Mouse (Mus musculus): ENCODE data around the gene Cdk13. TPM values are rescaled to one million over a fixed set of nuclear protein-coding genes. Genes with fewer than 3 reads are reported as not detected.

Cdk13 gene
- 18.5 and 26.6 TPM in 2 replicates for polyA plus RNA-seq (2015; fragmentation: Nextera tagmentation; extraction: Ambion mirVana)

DNA sequence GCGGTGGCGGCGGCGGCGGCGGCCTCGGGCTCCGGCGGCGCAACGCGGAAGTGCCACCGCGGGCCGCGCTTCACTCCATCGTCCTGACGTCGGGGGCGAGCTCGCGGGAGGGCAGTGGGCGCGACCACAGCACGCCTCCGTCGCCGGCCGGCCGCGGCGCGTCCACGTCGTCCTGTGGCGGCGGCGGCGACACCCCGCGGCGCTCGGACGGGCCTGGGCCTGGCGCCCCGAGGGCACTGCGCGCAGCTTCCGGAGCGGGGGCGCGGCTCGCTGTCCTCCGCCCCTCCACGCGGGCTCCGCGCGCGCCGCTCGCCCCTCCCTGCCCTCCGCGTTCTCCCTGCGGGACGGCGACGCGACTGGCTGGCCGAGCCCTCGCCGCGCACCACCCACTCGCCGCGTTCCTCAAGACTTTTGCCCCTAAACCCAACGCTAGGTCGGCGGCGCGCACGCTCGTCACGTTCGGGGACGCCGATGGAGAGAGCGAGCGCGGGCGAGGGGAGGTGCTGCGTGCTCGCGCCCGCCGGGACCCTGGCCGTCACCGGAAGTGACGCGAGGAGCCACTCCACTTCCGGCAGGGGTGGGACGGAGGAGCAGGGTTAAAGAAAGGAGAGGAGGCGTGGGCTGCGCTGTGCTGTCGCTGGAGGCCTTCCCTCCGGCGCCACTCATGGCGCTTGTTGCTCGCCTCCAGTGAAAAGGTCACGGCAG is at the start of gene Cdk13:
TSS of gene Cdk13 (minus strand) at position 189 of the 705 bp plus-strand sequence.
- peak; percentile 99 for DNase-seq (ENCODE audit: low spot score)

- no peak for DNase-seq (ENCODE audit: low spot score)
These were observed 38.4 kb upstream of the Cdk13 start for GRCm38 (mm10) chr13:17843336-17843735.

GRCm38 (mm10) chr13:17842756-17843155 is 37.9 kb upstream of the Cdk13 start:
- no peak for DNase-seq (ENCODE audit: low spot score)

- no peak for DNase-seq (ENCODE audit: low spot score)
These were observed 34.2 kb upstream of the Cdk13 start for GRCm38 (mm10) chr13:17839137-17839536.

DNA sequence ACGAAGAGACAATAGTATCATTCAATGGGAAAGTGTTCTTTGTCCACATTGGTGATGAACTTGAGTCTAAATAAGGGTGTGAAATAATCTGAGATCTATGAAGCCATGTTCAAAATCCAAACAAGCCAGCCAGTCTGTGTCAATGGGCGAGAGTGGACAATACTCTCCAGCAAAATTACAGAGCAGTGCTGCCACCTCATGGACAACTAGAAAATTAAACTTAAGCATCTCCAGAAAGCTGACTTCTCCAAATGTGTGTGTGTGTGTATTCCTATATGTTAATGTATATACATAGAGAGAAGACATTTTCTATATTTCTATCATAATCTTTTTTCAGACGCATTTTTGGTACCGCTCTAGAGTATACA is 33.6 kb upstream of the Cdk13 start:
- peak; percentile 58 for DNase-seq (ENCODE audit: low spot score)

DNA sequence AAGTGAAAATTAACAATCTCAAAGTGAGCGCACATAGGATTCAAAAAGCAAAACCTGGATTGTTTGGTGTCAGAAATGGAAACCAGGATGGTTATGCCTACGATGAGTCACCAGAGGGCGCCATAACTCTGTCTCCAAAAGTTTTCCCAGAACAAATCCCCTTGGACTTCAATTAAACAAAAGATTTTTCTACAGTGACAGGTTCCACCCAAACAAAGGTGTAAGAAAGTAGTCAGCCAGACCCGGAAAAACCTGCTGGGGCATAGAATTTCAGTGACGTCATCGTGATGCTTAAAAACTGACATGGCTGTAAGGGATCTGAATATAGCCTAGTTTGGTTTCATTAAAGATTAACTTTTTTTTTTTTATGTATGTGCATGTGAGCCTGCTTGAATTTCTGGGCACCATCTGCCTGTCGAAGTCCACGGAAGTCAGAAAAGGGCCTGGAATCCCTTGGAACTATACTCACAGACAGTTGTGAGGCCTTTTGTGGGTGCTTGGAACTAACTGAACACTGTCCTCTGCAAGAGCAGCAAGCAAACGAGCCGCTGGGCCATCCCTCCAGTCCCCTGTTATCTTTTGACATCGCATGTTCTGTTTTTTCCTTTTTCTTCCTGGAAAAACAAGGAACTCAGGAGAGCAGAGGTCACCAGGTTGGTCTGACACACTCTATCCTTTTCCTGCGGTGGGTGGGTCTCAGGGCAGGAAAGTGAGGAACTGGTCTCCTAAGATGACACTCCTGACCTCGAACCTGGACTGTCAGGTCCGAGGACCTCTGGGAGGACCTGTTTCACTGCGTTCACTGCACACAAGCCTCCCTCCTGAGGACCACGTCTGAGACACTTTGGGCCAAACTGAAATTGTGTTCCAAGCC is 33.0 kb upstream of the Cdk13 start:
- peak; percentile 29 for DNase-seq (ENCODE audit: low spot score)

- no peak for DNase-seq (ENCODE audit: low spot score)
These were observed 31.9 kb upstream of the Cdk13 start for GRCm38 (mm10) chr13:17836808-17837207.

GRCm38 (mm10) chr13:17832940-17833339 is 28.0 kb upstream of the Cdk13 start:
- DNase-seq (ENCODE audit: low spot score), result no peak

GRCm38 (mm10) chr13:17817226-17817625 is 12.3 kb upstream of the Cdk13 start:
- no peak for DNase-seq (ENCODE audit: low spot score)

- DNase-seq (ENCODE audit: low spot score), result no peak
These were observed 698 bp upstream of the Cdk13 start for GRCm38 (mm10) chr13:17805614-17805975.

DNA sequence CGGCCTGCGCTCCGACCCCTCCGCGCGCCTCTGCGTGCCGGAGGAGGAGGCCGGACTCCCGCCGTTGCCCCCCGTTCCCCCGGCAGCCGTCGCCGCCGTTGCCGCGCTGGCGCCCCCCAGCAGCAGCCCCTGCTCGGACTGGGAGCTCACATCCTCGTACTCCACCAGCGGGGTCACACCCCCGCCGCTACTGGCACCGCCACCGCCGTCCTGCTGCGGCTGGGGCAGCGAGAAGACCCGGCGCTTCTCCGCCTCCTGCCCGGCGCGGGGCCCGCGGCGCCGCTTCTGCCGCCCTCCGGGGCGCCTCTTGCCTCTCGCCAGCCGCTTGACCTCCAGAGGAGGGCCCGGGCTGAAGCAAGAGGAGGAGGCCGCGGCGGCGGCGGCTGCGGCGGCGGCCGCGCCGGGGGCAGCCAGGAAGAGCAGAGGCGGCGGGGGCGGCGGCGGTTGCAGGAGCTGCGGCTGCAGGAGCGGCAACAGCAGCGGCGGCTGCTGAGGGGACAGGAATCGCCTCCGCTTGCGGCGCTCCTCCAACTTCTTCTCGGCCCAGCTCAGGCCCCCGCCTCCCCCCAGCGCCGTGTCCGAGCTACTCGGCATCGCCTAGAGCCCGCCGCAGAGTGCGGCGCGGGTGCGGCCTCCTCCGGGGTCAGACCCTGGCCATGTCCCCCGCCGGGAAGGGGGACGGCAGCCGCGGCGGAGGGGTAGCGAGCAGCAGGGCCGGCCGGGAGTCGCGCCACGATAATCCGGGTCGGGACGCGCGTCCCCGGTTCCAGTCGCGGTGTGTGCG is 647 bp downstream of the Cdk13 start:
- DNase-seq (ENCODE audit: low spot score), result peak; percentile 53

- DNase-seq (ENCODE audit: low spot score), result peak; percentile 77
These were observed 1.4 kb downstream of the Cdk13 start for GRCm38 (mm10) chr13:17803331-17804057.

DNA sequence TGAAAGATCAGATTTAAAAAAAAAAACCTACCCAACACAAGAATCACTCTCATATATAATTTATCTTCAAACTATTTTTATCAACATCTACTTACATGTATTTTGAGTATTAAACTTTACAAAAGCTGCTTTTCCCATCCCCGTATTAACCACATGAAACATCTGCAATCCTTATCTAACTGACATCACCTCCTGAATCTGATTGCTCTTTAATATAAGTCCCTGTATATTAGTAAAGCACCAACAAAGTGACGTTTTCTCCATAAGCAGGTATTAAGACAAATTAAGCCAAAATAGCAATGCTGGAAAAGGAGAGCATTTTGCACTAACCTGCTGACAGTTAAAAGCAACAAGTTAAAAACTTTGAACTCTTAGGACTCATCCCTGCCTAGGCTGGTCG is 2.0 kb downstream of the Cdk13 start:
- no peak for DNase-seq (ENCODE audit: low spot score)

GRCm38 (mm10) chr13:17799735-17800134 is 5.2 kb downstream of the Cdk13 start:
- no peak for DNase-seq (ENCODE audit: low spot score)

GRCm38 (mm10) chr13:17795757-17796456 is 9.0 kb downstream of the Cdk13 start:
- DNase-seq (ENCODE audit: low spot score), result no peak

DNA sequence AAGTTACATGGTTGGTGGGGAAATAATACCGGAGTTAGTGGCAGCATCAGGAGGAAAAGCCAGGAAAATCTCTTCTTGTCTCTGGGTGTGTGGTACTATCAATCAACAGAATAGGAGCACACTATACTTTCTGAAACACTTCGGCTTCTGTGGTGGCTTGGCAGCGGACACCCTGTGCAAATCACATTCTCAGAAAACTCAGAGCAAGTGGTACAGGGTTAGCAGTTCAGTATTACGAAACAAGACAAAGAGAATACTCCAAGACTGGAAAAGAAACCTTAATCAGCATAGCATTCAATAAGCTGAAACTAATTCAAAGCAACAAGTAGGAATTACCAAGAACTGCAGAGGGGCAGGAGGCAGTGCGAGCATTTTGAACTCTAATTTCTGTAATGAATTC is 21.3 kb downstream of the Cdk13 start:
- no peak for DNase-seq (ENCODE audit: low spot score)

DNA sequence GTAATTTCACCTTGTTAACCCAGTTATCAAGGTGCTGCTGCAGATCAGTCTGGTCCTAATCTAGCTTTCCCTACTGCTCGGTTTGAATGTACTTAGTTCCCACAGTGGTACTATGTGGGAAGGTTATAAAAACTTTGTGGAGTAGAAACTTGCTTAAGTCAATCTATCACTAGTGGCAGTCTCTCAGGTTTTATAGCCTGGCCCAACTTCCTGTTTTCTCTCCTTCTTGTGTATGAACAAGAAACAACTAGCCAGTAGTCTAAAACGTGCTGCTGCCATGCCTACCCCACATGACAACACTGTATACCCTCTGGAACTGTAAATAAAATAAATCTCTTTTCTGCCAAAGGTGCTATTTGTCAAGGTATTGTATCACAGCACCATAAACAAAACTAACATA is 25.0 kb downstream of the Cdk13 start:
- no peak for DNase-seq (ENCODE audit: low spot score)

DNA sequence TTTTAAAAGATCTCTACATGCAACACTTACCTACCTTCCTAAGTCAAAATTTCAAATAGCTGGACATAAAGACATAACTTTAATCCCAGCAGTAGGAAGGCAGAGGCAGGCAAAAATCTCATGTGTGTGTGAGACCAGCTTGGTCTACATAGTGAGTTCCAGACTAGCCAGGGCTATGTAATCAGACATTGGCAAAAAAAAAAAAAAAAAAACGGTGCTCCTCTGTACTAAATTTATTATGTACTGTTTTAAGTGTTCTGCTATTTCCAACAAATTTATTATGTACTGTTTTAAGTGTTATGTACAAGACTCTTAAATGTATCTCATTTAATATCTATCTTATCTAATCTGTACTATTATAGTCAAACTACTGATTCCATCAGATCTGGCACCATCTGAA is 28.6 kb downstream of the Cdk13 start:
- DNase-seq (ENCODE audit: low spot score), result no peak

- DNase-seq (ENCODE audit: low spot score), result no peak
These were observed 29.5 kb downstream of the Cdk13 start for GRCm38 (mm10) chr13:17775364-17775763.

GRCm38 (mm10) chr13:17773112-17773511 is 31.8 kb downstream of the Cdk13 start:
- DNase-seq (ENCODE audit: low spot score), result no peak

DNA sequence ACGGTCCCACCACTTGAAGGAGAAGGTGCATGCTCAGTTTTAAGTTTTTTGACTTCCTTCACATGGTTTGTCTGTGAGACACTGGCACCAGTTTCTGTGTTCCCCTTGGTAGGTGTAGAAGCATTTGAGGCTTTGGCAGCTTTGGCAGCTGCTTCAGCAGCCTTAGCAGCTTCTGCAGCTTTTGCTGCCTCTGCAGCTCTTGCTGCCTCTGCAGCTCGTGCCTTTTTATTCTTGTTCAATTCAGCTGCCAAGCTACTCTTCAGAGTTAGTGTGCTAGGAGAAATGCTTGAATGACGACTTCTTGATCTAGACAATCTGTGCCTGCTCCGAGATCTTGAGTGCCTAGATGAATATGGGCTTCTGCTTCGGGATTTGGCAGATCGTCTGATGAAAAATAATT is 32.3 kb downstream of the Cdk13 start:
- no peak for DNase-seq (ENCODE audit: low spot score)

Data from thymus, postnatal 0 days (tissue).